Mouse (Mus musculus): ENCODE data around the gene Dusp9.

Dusp9 gene

GRCm38 (mm10) chrX:73639255-73639675 is at the start of gene Dusp9:
Gene Dusp9 (plus strand): TSS chrX:73639419.
- no peak for DNase-seq (ENCODE audit: low spot score)

DNA sequence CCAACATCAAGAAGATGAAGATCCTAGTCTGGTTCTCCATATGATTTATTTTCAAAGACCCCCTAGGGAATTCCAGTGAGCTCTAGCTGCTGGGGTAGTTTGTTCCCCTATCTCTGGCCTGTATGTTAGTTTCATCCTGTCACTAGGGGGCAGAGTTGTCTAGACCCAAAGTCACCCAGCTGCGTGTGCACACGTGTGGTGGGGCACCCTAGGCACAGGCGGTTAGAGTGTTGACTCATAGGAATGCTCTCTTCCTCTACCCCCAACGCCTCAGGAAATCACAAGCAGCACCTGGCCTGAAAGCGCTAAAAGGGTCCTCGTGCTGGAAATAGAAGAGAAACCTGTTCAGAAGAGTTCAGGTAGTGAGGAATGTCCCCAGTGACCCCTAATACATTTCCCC is 46.0 kb upstream of the Dusp9 start:
- DNase-seq (ENCODE audit: low spot score): no peak

DNA sequence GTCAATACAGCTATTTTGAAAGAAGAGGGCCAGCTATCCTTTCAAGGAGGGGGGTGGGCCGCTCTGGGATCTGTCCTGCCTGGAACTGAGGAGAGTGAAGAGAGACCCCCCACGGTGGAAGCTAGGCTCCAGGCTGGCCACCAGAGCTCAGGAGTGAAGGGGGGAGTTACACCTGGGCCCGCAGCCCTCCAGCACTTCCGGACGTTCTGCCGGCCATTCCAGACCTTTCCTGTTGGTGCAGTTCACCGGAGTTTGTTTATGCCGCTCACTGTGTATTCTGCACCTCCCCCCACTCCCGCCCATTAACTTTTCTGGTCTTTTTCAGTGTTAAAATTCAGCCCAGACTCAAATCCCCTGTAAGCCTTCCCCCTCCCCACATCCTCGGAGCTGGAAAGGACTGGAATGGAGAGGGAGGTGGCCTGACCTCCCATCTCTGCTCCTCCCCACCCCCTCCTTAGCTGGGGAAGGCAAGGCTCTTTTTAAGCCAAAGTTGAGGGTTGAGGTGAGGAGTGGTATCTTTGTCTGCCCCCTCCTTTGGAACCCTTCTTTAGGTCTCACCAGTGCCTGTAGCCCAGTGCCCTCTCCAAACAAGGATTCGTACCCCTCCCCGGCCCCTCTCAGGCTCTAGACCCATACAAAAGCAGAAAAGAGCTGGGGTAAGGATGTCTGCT is 44.6 kb upstream of the Dusp9 start:
- no peak for DNase-seq (ENCODE audit: low spot score)

- DNase-seq (ENCODE audit: low spot score): no peak
Observed at GRCm38 (mm10) chrX:73595297-73595938, 43.8 kb upstream of the Dusp9 start.

DNA sequence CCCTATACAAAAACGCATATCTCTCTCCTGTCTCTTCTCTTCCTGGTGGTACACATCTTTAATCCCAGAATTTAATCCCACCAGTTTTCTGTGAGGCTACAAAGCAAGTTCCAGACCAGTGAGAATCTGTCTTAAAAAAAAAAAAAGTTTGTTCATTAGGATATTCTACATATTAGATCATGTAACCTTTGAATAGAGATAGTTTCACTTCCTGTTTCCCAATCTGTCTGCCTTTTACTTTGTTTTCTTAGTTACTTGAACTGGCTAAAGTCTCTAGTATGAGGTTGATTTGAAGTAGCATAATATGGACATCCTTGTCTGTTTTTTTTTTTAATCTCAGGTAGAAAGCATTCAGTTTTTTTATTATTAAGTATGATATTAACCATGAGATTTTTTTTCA is 37.8 kb upstream of the Dusp9 start:
- no peak for DNase-seq (ENCODE audit: low spot score)

DNA sequence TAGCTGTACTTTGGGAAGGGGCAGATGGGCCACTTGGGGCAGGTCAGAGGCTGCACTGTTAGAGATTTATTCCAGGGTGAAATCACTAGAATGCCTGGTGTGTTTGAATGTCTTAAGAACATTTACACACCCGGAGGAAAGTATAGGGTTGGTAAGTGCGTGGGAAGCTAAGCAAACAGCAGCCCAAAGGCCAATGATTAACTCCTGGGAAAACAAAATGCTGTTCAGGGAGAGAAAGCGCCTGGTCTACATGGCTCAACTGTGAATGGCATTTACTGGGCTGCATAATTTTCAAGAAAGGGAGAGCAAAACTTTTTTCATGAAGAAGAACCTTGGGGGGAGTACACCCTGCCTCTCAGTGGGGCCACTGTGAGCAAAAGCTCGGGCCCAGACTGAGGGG is 25.6 kb upstream of the Dusp9 start:
- no peak for DNase-seq (ENCODE audit: low spot score)

- DNase-seq (ENCODE audit: low spot score): no peak
Observed at GRCm38 (mm10) chrX:73615876-73616275, 23.3 kb upstream of the Dusp9 start.

- no peak for DNase-seq (ENCODE audit: low spot score)
Observed at GRCm38 (mm10) chrX:73619401-73619800, 19.8 kb upstream of the Dusp9 start.

DNA sequence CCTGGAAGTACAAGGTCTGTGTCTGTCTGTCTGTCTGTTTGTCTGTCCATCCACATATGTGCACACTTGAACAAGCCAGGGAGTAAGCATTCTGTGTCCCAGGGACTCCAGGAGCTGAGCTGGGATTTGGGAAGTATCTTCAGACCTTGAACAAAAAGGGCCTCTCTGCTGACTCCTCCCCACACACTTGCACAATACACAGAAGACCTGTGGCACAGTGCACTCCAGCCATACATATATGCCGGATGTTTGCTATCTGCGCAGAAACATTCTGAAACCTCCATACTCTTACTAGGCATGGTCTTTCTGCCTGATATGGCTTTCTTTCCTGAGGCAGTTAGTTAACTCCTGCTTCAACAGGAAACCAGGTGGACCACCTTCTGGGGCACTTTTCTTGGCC is 19.3 kb upstream of the Dusp9 start:
- no peak for DNase-seq (ENCODE audit: low spot score)

GRCm38 (mm10) chrX:73626981-73627380 is 12.2 kb upstream of the Dusp9 start:
- no peak for DNase-seq (ENCODE audit: low spot score)

DNA sequence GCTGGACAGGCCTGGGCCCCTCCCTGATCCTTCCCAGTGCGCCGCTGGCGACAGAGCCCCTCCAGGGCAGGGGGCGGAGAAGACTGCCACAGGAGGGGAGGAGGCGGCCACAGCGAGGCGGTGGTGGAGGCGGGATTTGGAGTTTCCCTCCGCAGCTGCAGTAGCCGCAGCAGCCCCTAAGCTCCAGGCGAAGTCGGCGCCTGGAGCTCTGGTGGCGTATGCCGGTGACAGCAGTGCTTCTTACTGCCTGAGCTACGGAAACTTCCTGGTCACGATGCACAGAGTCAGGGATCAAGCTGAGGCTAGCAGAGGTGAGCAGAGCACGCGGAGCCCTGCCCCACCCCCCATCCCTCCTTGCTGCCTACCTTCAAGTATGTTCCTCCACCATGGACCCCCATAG is 3.8 kb upstream of the Dusp9 start:
- DNase-seq (ENCODE audit: low spot score): no peak

- DNase-seq (ENCODE audit: low spot score): no peak
Observed at GRCm38 (mm10) chrX:73637415-73637814, 1.8 kb upstream of the Dusp9 start.

- DNase-seq (ENCODE audit: low spot score): no peak
Observed at GRCm38 (mm10) chrX:73639901-73640469, 766 bp downstream of the Dusp9 start.

DNA sequence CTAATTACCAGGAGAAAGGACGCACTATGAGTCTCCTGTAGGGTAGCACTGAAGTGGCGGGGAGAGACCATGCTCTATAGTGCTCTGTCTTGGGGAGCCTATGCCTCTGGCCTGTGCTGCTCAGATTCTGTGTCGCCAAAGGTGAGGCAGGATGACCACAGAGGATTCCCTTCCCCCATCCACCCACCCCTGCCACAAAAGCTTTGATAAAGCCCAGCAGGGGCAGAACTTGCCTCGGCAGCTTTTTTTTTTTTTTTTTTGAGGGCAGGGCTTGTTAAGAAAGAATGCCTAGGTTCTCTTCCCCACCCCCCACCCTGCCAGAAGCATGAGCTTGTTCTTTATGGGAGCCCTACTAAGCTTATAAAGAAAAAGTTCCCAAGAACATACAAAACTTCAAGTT is 5.9 kb downstream of the Dusp9 start:
- DNase-seq (ENCODE audit: low spot score): no peak

DNA sequence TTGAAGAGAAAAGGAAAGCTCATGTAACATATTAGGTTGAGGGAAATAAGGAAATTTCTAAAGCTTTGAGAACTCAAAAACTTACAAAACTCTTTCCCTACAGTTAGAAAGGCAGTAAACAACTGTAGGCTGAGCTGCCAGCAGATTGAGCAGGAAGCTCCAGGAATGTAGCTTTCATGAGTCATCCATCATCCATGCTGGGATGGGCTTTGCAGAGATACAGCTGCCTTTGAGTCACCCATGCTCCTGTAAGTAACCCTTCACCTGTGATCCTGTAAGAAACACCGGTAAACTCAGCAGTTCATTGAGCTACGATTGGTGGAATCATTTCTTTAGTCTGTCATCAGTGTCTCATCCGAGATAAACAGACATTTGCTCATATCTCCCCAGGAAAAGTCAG is 11.7 kb downstream of the Dusp9 start:
- no peak for DNase-seq (ENCODE audit: low spot score)

DNA sequence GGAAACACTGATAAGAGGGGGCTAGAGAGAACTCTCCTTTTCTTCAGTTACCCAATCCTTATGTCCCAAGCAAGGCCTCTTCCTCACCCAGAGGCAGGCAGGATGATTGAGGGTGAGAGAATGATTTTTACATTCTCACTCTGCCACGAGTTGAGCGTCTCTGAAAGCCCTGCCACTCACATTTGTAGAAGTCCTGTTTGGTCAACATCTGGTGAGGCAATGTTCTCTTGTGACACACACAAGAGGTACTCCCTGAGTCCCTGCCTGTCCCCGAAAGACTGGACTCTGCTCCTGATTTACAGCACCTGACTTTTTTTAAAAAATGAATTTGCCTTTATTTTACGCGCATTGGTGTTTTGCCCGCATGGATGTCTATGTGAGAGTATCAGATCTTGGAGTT is 14.2 kb downstream of the Dusp9 start:
- no peak for DNase-seq (ENCODE audit: low spot score)

- DNase-seq (ENCODE audit: low spot score): no peak
Observed at GRCm38 (mm10) chrX:73654177-73654576, 15.0 kb downstream of the Dusp9 start.

- no peak for DNase-seq (ENCODE audit: low spot score)
Observed at GRCm38 (mm10) chrX:73655529-73655928, 16.3 kb downstream of the Dusp9 start.

GRCm38 (mm10) chrX:73658391-73658790 is 19.2 kb downstream of the Dusp9 start:
- no peak for DNase-seq (ENCODE audit: low spot score)

GRCm38 (mm10) chrX:73658936-73659574 is 19.8 kb downstream of the Dusp9 start:
- DNase-seq (ENCODE audit: low spot score): no peak

DNA sequence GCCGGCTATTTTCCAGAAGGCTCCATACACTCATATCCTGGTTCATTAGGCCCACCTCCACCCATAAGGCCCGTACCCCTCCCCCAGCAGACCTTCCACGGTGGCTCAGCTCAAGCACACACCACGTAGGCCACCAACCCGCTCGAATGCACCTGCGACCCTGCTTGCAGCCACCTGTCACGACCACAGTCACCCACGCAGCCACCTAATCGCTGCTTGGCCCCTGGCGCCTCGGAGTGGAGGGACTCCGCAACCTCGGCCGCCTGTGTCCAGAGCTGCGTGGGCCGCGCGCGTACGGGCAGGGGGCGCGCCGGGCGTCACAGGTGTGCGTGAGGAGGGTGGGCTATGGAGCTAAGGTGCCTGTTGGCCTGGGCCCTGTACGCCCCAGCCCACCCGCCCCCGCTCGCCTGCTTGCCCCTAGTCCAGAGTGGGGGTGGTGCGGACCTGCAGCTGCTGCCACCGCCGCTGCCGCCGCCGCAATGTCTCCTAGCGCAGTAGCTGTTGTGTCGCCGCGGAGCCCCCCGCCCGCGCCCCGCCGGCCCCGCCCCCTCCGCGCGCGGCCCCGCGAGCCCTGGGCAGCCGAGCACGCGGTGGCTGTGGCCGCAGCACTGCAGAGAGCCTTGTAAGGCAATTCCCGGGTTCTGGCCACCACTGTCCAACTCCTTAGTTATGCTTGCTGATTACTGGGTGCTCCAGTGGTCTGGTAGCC is 20.5 kb downstream of the Dusp9 start, which contains the start of gene Pnck:
Pnck (minus strand) TSS at position 543 of the 709 bp plus-strand sequence.
- no peak for DNase-seq (ENCODE audit: low spot score)

- DNase-seq (ENCODE audit: low spot score): no peak
Observed at GRCm38 (mm10) chrX:73660284-73660665, 21.1 kb downstream of the Dusp9 start.

All from layer of hippocampus, adult 9-10 months (tissue).